Mouse (Mus musculus) heart, adult 2 months (tissue): ENCODE data around the gene Kdm2b.

Experiments
- CTCF ChIP-seq: fragments of 200-600 bp; IDR thresholded peaks from 2 replicates; pipeline ENCODE4 v1.8.1; 2022; ENCODE audit warnings: antibody characterized with exemption, mild to moderate bottlenecking, moderate library complexity
- POLR2A ChIP-seq: fragments of 200-500 bp; IDR thresholded peaks from 2 replicates; pipeline ENCODE4 v1.6.1; 2011; ENCODE audit warnings: mild to moderate bottlenecking, low read depth, low read length, control low read depth; ENCODE audit not compliant: insufficient read depth

- TF ChIP-seq CTCF (no peak), POLR2A (no peak)
These were observed 37.8 kb upstream of the Kdm2b start for GRCm38 (mm10) chr5:123027436-123027835.
